Mouse (Mus musculus) heart, embryonic 13.5 days (tissue): ENCODE results near the gene Lamtor2. TPM values are rescaled to one million over a fixed set of nuclear protein-coding genes. Genes with fewer than 3 reads are reported as not detected.
A peak's percentile ranks its signal among the peaks of the same experiment; 100 is the strongest.

ENCODE experiments used
- ATAC-seq: fragments of 200-750 bp; cut with Nextera tagmentation; 2 replicates; pipeline ENCODE4 v1.8.0; 2017; ENCODE audit warnings: moderate TSS enrichment; ENCODE audit not compliant: insufficient number of reproducible peaks, low FRiP score, low TSS enrichment; ENCODE audit errors: extremely low read depth
- H3K27ac ChIP-seq: fragments of 300-500 bp; sonication (generic); replicated peaks from 2 replicates; pipeline ENCODE4 v1.5.1; 2015; ENCODE audit warnings: moderate library complexity, mild to moderate bottlenecking, inconsistent platforms
- H3K27me3 ChIP-seq: fragments of 300-500 bp; sonication (generic); replicated peaks from 2 replicates; pipeline ENCODE4 v1.6.1; 2015; ENCODE audit warnings: mild to moderate bottlenecking, inconsistent platforms
- H3K36me3 ChIP-seq: fragments of 300-500 bp; sonication (generic); 2 replicates; pipeline ENCODE4 v1.6.1; 2015; ENCODE audit warnings: mild to moderate bottlenecking, inconsistent platforms
- H3K4me1 ChIP-seq: fragments of 300-500 bp; sonication (generic); 2 replicates; pipeline ENCODE4 v1.6.1; 2015; ENCODE audit warnings: inconsistent platforms
- H3K4me2 ChIP-seq: fragments of 300-500 bp; sonication (generic); 2 replicates; pipeline ENCODE4 v1.6.1; 2015; ENCODE audit warnings: inconsistent platforms, mild to moderate bottlenecking, moderate library complexity
- H3K4me3 ChIP-seq: fragments of 300-500 bp; sonication (generic); 2 replicates; pipeline ENCODE4 v1.5.1; 2015; ENCODE audit warnings: moderate library complexity, mild to moderate bottlenecking, inconsistent platforms
- H3K9ac ChIP-seq: fragments of 300-500 bp; sonication (generic); 2 replicates; pipeline ENCODE4 v1.6.1; 2015; ENCODE audit warnings: inconsistent platforms, mild to moderate bottlenecking, moderate library complexity
- H3K9me3 ChIP-seq: fragments of 300-500 bp; sonication (generic); 2 replicates; pipeline ENCODE4 v1.6.1; 2016; ENCODE audit warnings: inconsistent platforms
- WGBS: fragments of 180-500 bp; shearing (Covaris S2); methylation state at CpG from one replicate; pipeline ENCODE4 v1.1.7; 2015; ENCODE audit warnings: mixed read lengths; 5-methylcytosine and 5-hydroxymethylcytosine counted together
- polyA plus RNA-seq: library from polyadenylated mRNA; unstranded; fragments of >200 nt; fragmentation: Nextera tagmentation; extraction: Ambion mirVana; gene quantifications from 2 replicates; pipeline ENCODE4 v1.2.1, GENCODE M21; 2015

The Lamtor2 gene
- polyA plus RNA-seq, 1 experiment from 2014 or later: 131 TPM

- no peaks in the 10 kb centered on the region for H3K27me3 ChIP-seq
- no peak overlapping the region for H3K9ac ChIP-seq
- H3K4me2 ChIP-seq: no peak overlapping the region
- no peak for ATAC-seq
- peaks cover 36% of the 10 kb centered on the region for H3K36me3 ChIP-seq
- no peak overlapping the region for H3K27ac ChIP-seq
- H3K4me3 ChIP-seq: no peak overlapping the region
- H3K9me3 ChIP-seq: no peaks in the 10 kb centered on the region
- 69% methylated on average over 6 of the region's 7 CpGs for WGBS
- peaks cover 34% of the 10 kb centered on the region for H3K4me1 ChIP-seq
Observed at GRCm38 (mm10) chr3:88541622-88542401, 11.1 kb downstream of the Lamtor2 start.

- Histone ChIP-seq H3K9ac (peak overlapping the region; percentile 47), H3K27me3 (no peaks in the 10 kb centered on the region), H3K4me1 (peaks cover 51% of the 10 kb centered on the region), H3K36me3 (peaks cover 49% of the 10 kb centered on the region), H3K4me3 (no peak overlapping the region), H3K27ac (peak overlapping the region; percentile 45; the same call in 1 of the 2 replicates), H3K4me2 (no peak overlapping the region), H3K9me3 (no peaks in the 10 kb centered on the region)
- 49% methylated on average over 5 of the region's 5 CpGs for WGBS
- ATAC-seq: no peak
Observed at GRCm38 (mm10) chr3:88540085-88540484, 12.8 kb downstream of the Lamtor2 start.

- Histone ChIP-seq H3K9me3 (no peaks in the 10 kb centered on the region), H3K27me3 (no peaks in the 10 kb centered on the region), H3K27ac (no peak overlapping the region), H3K4me3 (no peak overlapping the region), H3K36me3 (peaks cover 49% of the 10 kb centered on the region), H3K4me1 (peaks cover 58% of the 10 kb centered on the region), H3K9ac (0 out of 2 replicates have a peak overlapping the region, but pooled peaks have one; percentile 58), H3K4me2 (no peak overlapping the region)
- WGBS: 26% methylated on average over 3 of the region's 3 CpGs
- ATAC-seq: no peak
Observed at GRCm38 (mm10) chr3:88539397-88539796, 13.5 kb downstream of the Lamtor2 start.

- Histone ChIP-seq H3K4me3 (no peak overlapping the region), H3K27ac (no peak overlapping the region), H3K4me2 (no peak overlapping the region), H3K36me3 (peaks cover 49% of the 10 kb centered on the region), H3K9me3 (no peaks in the 10 kb centered on the region), H3K4me1 (peaks cover 67% of the 10 kb centered on the region), H3K27me3 (no peaks in the 10 kb centered on the region), H3K9ac (peak overlapping the region; percentile 58)
- WGBS: 50% methylated on average over 9 of the region's 9 CpGs
- ATAC-seq: no peak
Observed at GRCm38 (mm10) chr3:88538271-88539145, 14.4 kb downstream of the Lamtor2 start.

- Histone ChIP-seq H3K4me1 (peaks cover 70% of the 10 kb centered on the region), H3K36me3 (peaks cover 49% of the 10 kb centered on the region), H3K9ac (peak overlapping the region; percentile 98), H3K4me2 (peak overlapping the region; percentile 75), H3K27me3 (no peaks in the 10 kb centered on the region), H3K27ac (peak overlapping the region; percentile 68), H3K9me3 (no peaks in the 10 kb centered on the region), H3K4me3 (peak overlapping the region; percentile 93)
- WGBS: 73% methylated on average over 6 of the region's 6 CpGs
- ATAC-seq: no peak
Observed at GRCm38 (mm10) chr3:88537146-88537545, 15.7 kb downstream of the Lamtor2 start.

- Histone ChIP-seq H3K9ac (peak overlapping the region; percentile 98), H3K4me1 (peaks cover 70% of the 10 kb centered on the region), H3K4me3 (peak overlapping the region; percentile 93), H3K36me3 (peaks cover 49% of the 10 kb centered on the region), H3K9me3 (no peaks in the 10 kb centered on the region), H3K27ac (peak overlapping the region; percentile 68), H3K4me2 (peak overlapping the region; percentile 75), H3K27me3 (no peaks in the 10 kb centered on the region)
- WGBS: 4% methylated on average over 62 of the region's 64 CpGs
- ATAC-seq: peak; percentile 38; the same call in 1 of the 2 replicates
Observed at GRCm38 (mm10) chr3:88536103-88536930, 16.6 kb downstream of the Lamtor2 start.

- Histone ChIP-seq H3K27ac (no peak overlapping the region), H3K4me3 (peak overlapping the region; percentile 93), H3K36me3 (peaks cover 45% of the 10 kb centered on the region), H3K4me2 (peak overlapping the region; percentile 75), H3K4me1 (peaks cover 72% of the 10 kb centered on the region), H3K9ac (peak overlapping the region; percentile 98), H3K9me3 (no peaks in the 10 kb centered on the region), H3K27me3 (no peaks in the 10 kb centered on the region)
- ATAC-seq: no peak
- WGBS: 73% methylated on average over 4 of the region's 4 CpGs
Observed at GRCm38 (mm10) chr3:88535527-88535926, 17.3 kb downstream of the Lamtor2 start.

GRCm38 (mm10) chr3:88535005-88535404 lies 17.9 kb downstream of the Lamtor2 start:
- Histone ChIP-seq H3K4me1 (peaks cover 72% of the 10 kb centered on the region), H3K27ac (peak overlapping the region; percentile 36; the same call in 1 of the 2 replicates), H3K4me3 (peak overlapping the region; percentile 93)

GRCm38 (mm10) chr3:88533706-88534105 lies 19.2 kb downstream of the Lamtor2 start:
- no peak for ATAC-seq
- no peaks in the 10 kb centered on the region for H3K27me3 ChIP-seq
- peak overlapping the region; percentile 98 for H3K9ac ChIP-seq
- H3K36me3 ChIP-seq: peaks cover 32% of the 10 kb centered on the region
- H3K27ac ChIP-seq: peak overlapping the region; percentile 96
- peaks cover 76% of the 10 kb centered on the region for H3K4me1 ChIP-seq
- peak overlapping the region; percentile 75 for H3K4me2 ChIP-seq
- H3K9me3 ChIP-seq: no peaks in the 10 kb centered on the region
- WGBS: 8% methylated on average over 5 of the region's 5 CpGs
- peak overlapping the region; percentile 93 for H3K4me3 ChIP-seq

More at GRCm38 (mm10) chr3:88535005-88535404, 17.9 kb downstream of the Lamtor2 start:
- Histone ChIP-seq H3K9ac (peak overlapping the region; percentile 98), H3K27me3 (no peaks in the 10 kb centered on the region), H3K36me3 (peaks cover 40% of the 10 kb centered on the region), H3K4me2 (peak overlapping the region; percentile 75), H3K9me3 (no peaks in the 10 kb centered on the region)
- no peak for ATAC-seq
- WGBS: 36% methylated on average over 3 of the region's 3 CpGs

- H3K27ac ChIP-seq: peak overlapping the region; percentile 96
- H3K9me3 ChIP-seq: no peaks in the 10 kb centered on the region
- peak overlapping the region; percentile 75 for H3K4me2 ChIP-seq
- under 1% methylated on average over 40 of the region's 40 CpGs for WGBS
- no peak for ATAC-seq
- H3K36me3 ChIP-seq: peaks cover 24% of the 10 kb centered on the region
- H3K27me3 ChIP-seq: no peaks in the 10 kb centered on the region
- H3K9ac ChIP-seq: peak overlapping the region; percentile 98
- H3K4me1 ChIP-seq: peaks cover 76% of the 10 kb centered on the region
- H3K4me3 ChIP-seq: peak overlapping the region; percentile 93
Observed at GRCm38 (mm10) chr3:88532689-88533511, 20.0 kb downstream of the Lamtor2 start.
